Mouse (Mus musculus): Measurements from ENCODE around the gene Shisa9. TPM values are rescaled to one million over a fixed set of nuclear protein-coding genes. Genes with fewer than 3 reads are reported as not detected.

The Shisa9 gene
- total and polyA plus RNA-seq, 3 experiments = 0.25 TPM; not detected in 2

DNA sequence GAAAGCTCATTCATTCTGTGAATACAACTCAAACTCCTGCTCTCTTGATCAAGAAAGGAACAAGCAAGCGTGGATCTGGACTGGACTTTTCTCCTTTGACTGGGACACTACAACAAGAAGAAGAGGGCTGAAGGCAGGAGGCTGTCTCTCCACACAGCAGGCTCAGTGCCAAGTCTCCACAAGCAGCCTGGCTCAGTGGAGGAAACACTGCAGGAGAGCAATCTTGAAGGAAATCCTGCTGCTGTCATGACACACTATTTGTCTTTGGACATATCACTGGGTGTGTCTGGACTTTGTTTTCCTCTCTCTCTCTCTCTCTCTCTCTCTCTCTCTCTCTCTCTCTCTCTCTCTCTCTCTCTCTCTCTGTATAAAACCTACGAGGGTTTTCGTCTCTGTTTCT is 249.4 kb downstream of the Shisa9 start:
- Histone ChIP-seq H3K4me3 (no peak overlapping the region), H3K36me3 (ENCODE audit: control insufficient read depth, insufficient read depth, low read length) (no peaks in the 10 kb centered on the region), H3K9ac (ENCODE audit: low read depth, low read length) (no peak overlapping the region), H3K79me2 (replicated peaks; ENCODE audit: control insufficient read depth, insufficient read depth, low read length) (no peaks in the 10 kb centered on the region), H3K4me1 (ENCODE audit: control insufficient read depth, insufficient read depth, low read length) (no peaks in the 10 kb centered on the region), H3K27ac (no peak overlapping the region), H3K27me3 (ENCODE audit: control insufficient read depth, insufficient read depth, low read length) (no peaks in the 10 kb centered on the region)
- intact Hi-C loops (cut with DNase I) = no loop called here
- 39% methylated on average over 3 of the region's 3 CpGs for WGBS
- peak in 1 of 2 experiments; percentile 6 for DNase-seq
- TF ChIP-seq EP300 (IDR thresholded peaks at IDR 0.05; ENCODE audit: insufficient read depth, low read depth, low read length) (no peak), POLR2A (IDR thresholded peaks at IDR 0.05; ENCODE audit: insufficient read depth, low read depth, low read length) (no peak), CTCF (IDR thresholded peaks at IDR 0.05) (no peak)

DNA sequence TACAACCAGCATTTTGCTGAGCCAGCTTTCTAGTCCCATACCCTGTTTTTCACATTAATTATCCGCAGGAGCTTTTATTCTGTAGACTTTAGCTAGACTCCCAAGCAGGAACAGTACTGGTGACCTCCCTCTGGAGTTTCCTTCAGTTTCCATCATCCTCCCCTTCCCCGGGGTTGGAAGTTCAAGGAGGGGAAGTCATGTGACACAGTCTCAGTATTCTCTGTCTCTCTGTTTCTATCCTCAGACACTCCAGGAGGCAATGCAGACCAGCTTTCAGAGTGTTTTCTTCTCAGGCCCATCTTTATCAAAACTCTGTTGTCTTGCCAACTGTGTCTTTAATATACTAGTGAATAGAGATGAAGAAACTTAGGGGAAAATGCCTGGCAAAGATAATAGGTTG is 250.4 kb downstream of the Shisa9 start:
- no peaks in the 10 kb centered on the region for H3K79me2 ChIP-seq (replicated peaks; ENCODE audit: control insufficient read depth, insufficient read depth, low read length)
- WGBS = 29% methylated on average over 2 of the region's 2 CpGs
- TF ChIP-seq EP300 (IDR thresholded peaks at IDR 0.05; ENCODE audit: insufficient read depth, low read depth, low read length) (no peak), POLR2A (IDR thresholded peaks at IDR 0.05; ENCODE audit: insufficient read depth, low read depth, low read length) (no peak), CTCF (IDR thresholded peaks at IDR 0.05) (no peak)
- H3K27ac ChIP-seq = no peak overlapping the region
- no peak overlapping the region for H3K9ac ChIP-seq (ENCODE audit: low read depth, low read length)
- H3K36me3 ChIP-seq (ENCODE audit: control insufficient read depth, insufficient read depth, low read length) = no peaks in the 10 kb centered on the region
- H3K4me3 ChIP-seq = no peak overlapping the region
- peak in 1 of 2 experiments; percentile 2 for DNase-seq
- intact Hi-C loops (cut with DNase I) = no loop called here
- H3K4me1 ChIP-seq (ENCODE audit: control insufficient read depth, insufficient read depth, low read length) = no peaks in the 10 kb centered on the region
- H3K27me3 ChIP-seq (ENCODE audit: control insufficient read depth, insufficient read depth, low read length) = no peaks in the 10 kb centered on the region

DNA sequence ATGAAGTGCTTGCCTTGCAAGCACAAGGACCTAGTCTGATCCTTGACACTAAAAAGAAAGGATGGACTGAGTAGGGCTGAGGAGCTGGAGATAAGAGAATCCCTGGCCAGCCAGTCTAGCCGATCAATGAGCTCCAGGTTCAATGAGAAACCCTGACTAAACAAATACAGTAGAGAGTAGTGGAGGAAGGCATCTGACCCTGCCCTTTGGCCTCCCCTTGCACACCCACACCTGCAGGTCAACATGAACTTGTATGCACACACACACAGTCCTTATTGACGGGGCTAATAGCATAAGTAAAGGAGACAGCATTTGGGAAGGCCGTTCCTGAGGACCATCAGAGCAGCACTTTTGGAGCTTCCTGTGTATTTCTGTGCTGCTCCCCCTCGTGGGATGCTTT is 254.7 kb downstream of the Shisa9 start:
- intact Hi-C loops (cut with DNase I) = no loop called here
- WGBS = 64% methylated on average over 4 of the region's 4 CpGs
- no peak for DNase-seq

DNA sequence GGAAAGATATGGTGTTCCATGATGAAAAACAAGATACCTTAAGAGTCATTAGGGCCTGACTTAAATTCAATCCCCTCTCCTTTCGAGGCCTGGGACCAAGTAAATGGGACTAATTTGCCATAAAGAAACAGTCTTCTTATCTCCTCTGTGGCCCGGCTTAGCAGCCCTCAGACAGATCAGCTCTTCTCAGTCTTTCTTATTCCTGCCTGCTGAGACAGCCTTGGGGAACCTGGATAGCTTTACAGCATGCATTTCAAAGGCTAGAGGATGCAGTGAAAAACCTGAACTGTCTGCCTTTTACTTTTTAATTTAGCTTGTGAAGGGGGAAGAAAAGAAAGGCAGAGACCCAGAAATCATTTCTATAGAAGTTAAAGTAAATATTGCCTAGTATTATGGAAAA is 275.4 kb downstream of the Shisa9 start:
- Histone ChIP-seq H3K27ac (no peak overlapping the region), H3K4me1 (ENCODE audit: control insufficient read depth, insufficient read depth, low read length) (no peaks in the 10 kb centered on the region), H3K36me3 (ENCODE audit: control insufficient read depth, insufficient read depth, low read length) (no peaks in the 10 kb centered on the region), H3K79me2 (replicated peaks; ENCODE audit: control insufficient read depth, insufficient read depth, low read length) (no peaks in the 10 kb centered on the region), H3K4me3 (no peak overlapping the region), H3K9ac (ENCODE audit: low read depth, low read length) (no peak overlapping the region), H3K27me3 (ENCODE audit: control insufficient read depth, insufficient read depth, low read length) (no peaks in the 10 kb centered on the region)
- no peak for DNase-seq
- WGBS = 20% methylated on average over 2 of the region's 2 CpGs
- intact Hi-C loops (cut with DNase I) = no loop called here
- TF ChIP-seq CTCF (IDR thresholded peaks at IDR 0.05) = no peak
- no peak for TF ChIP-seq POLR2A (IDR thresholded peaks at IDR 0.05; ENCODE audit: insufficient read depth, low read depth, low read length)
- no peak for TF ChIP-seq EP300 (IDR thresholded peaks at IDR 0.05; ENCODE audit: insufficient read depth, low read depth, low read length)

More for the DNA sequence above, 254.7 kb downstream of the Shisa9 start:
- H3K27ac ChIP-seq = no peak overlapping the region
- no peaks in the 10 kb centered on the region for H3K4me1 ChIP-seq (ENCODE audit: control insufficient read depth, insufficient read depth, low read length)
- TF ChIP-seq CTCF (IDR thresholded peaks at IDR 0.05) = no peak
- H3K79me2 ChIP-seq (replicated peaks; ENCODE audit: control insufficient read depth, insufficient read depth, low read length) = no peaks in the 10 kb centered on the region
- no peak overlapping the region for H3K9ac ChIP-seq (ENCODE audit: low read depth, low read length)
- H3K4me3 ChIP-seq = no peak overlapping the region
- no peaks in the 10 kb centered on the region for H3K27me3 ChIP-seq (ENCODE audit: control insufficient read depth, insufficient read depth, low read length)
- no peaks in the 10 kb centered on the region for H3K36me3 ChIP-seq (ENCODE audit: control insufficient read depth, insufficient read depth, low read length)

DNA sequence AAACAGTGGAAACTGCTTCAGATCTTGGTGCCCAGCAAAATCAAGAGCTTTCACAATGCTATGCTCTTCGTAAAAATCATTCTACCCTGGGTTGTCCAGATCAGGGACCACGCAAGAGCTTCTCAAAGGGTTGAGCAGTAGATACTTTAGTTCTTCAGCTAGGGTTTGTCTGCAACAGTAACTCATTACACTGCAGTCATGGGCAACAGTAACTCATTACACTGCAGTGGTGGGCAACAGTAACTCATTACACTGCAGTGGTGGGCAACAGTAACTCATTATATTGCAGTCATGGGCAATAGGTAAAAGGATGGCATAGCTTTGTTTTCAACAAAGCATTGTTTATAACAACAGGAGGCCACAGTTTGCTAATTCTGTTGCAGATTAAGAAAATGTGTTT is 281.9 kb downstream of the Shisa9 start:
- Histone ChIP-seq H3K4me1 (ENCODE audit: control insufficient read depth, insufficient read depth, low read length) (no peaks in the 10 kb centered on the region), H3K36me3 (ENCODE audit: control insufficient read depth, insufficient read depth, low read length) (no peaks in the 10 kb centered on the region), H3K4me3 (no peak overlapping the region), H3K79me2 (replicated peaks; ENCODE audit: control insufficient read depth, insufficient read depth, low read length) (no peaks in the 10 kb centered on the region), H3K27ac (no peak overlapping the region), H3K9ac (ENCODE audit: low read depth, low read length) (no peak overlapping the region), H3K27me3 (ENCODE audit: control insufficient read depth, insufficient read depth, low read length) (no peaks in the 10 kb centered on the region)
- intact Hi-C loops (cut with DNase I) = no loop called here
- no peak for DNase-seq
- TF ChIP-seq CTCF (IDR thresholded peaks at IDR 0.05) (no peak), EP300 (IDR thresholded peaks at IDR 0.05; ENCODE audit: insufficient read depth, low read depth, low read length) (no peak), POLR2A (IDR thresholded peaks at IDR 0.05; ENCODE audit: insufficient read depth, low read depth, low read length) (no peak)
- WGBS = 83% methylated on average over 2 of the region's 2 CpGs

DNA sequence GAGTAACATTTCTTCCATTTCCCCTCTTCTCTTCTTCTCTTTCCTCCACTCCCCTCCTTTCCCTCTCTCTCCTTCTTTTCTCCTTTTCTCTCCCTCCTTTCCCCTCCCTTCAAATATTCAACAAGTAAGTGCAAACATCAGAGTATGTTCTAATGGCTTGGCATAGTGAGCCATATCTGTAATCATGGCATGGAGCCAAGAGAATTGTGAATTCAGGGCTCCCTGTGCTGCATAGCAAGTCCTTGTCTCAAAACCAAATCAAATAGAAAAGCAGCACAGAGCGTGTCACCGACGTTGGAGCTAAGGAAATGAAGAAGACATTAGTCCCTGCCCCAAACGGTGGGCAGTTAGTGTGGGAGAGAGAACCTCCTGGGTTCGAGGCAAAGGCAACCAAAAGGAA is 316.6 kb downstream of the Shisa9 start:
- no peak overlapping the region for H3K4me3 ChIP-seq
- H3K27me3 ChIP-seq (ENCODE audit: control insufficient read depth, insufficient read depth, low read length) = no peaks in the 10 kb centered on the region
- 42% methylated on average over 5 of the region's 5 CpGs for WGBS
- H3K79me2 ChIP-seq (replicated peaks; ENCODE audit: control insufficient read depth, insufficient read depth, low read length) = no peaks in the 10 kb centered on the region
- no peak for TF ChIP-seq EP300 (IDR thresholded peaks at IDR 0.05; ENCODE audit: insufficient read depth, low read depth, low read length)
- no peak for TF ChIP-seq CTCF (IDR thresholded peaks at IDR 0.05)
- TF ChIP-seq POLR2A (IDR thresholded peaks at IDR 0.05; ENCODE audit: insufficient read depth, low read depth, low read length) = no peak
- H3K9ac ChIP-seq (ENCODE audit: low read depth, low read length) = no peak overlapping the region
- DNase-seq = no peak
- H3K27ac ChIP-seq = no peak overlapping the region
- H3K4me1 ChIP-seq (ENCODE audit: control insufficient read depth, insufficient read depth, low read length) = no peaks in the 10 kb centered on the region
- no peaks in the 10 kb centered on the region for H3K36me3 ChIP-seq (ENCODE audit: control insufficient read depth, insufficient read depth, low read length)
- intact Hi-C loops (cut with DNase I) = no loop called here

All from heart, adult 2 months (tissue).